In genomic region chr17:87369270-87369759, GRCm38 (mm10) we compare ENCODE assay signal across 12 mouse cellular contexts. TPM values are rescaled to one million over a fixed set of nuclear protein-coding genes. Genes with fewer than 3 reads are reported as not detected.
DNase-seq lines count a peak whose midpoint lies in the region; ATAC-seq and TF ChIP-seq lines count a peak whose summit lies in the region.
"Had no signal": no experiment of that assay in that cellular context is flagged by ENCODE, and none has a peak within 500 bp of the region (broad histone marks: within the 10 kb centered on the region; RNA-seq: fewer than 3 reads in every experiment).

No protein-coding gene starts in this region.

- H3K4me1 ChIP-seq in hindbrain, embryonic 16.5 days (ENCODE audit: control insufficient read depth, insufficient read depth, low read depth, low read length), result peaks cover 26% of the 10 kb centered on the region
- 0 out of 2 replicates have a peak, but pooled peaks cover 2% of the 10 kb centered on the region for H3K4me1 ChIP-seq in hindbrain, embryonic 11.5 days (replicated peaks; ENCODE audit: control insufficient read depth, insufficient read depth, low read length)
- peaks cover 31% of the 10 kb centered on the region for H3K4me1 ChIP-seq in embryonic facial prominence, embryonic 14.5 days (ENCODE audit: control insufficient read depth, insufficient read depth, low read length)
- H3K4me1 ChIP-seq in midbrain, postnatal 0 days (ENCODE audit: insufficient read depth, low read length), result peaks cover 21% of the 10 kb centered on the region
- peaks cover 3% of the 10 kb centered on the region; the same call in 1 of the 2 replicates for H3K4me1 ChIP-seq in kidney, adult 2 months (ENCODE audit: control insufficient read depth, insufficient read depth, low read length)

- no peak overlapping the region for H3K4me3 ChIP-seq in hindbrain, embryonic 16.5 days (ENCODE audit: low read length)
- no peak overlapping the region for H3K4me3 ChIP-seq in hindbrain, embryonic 11.5 days (ENCODE audit: low read depth, low read length)
- no peak overlapping the region for H3K4me3 ChIP-seq in embryonic facial prominence, embryonic 14.5 days (ENCODE audit: low read depth, low read length)
- no peak overlapping the region for H3K4me3 ChIP-seq in midbrain, postnatal 0 days (ENCODE audit: low read depth, low read length)
- no peak overlapping the region for H3K4me3 ChIP-seq in kidney, adult 2 months (ENCODE audit: insufficient read depth, low read depth, low read length)

- TF ChIP-seq CTCF in midbrain, postnatal 0 days (IDR thresholded peaks at IDR 0.05), result no peak
- no peak for TF ChIP-seq CTCF in kidney, adult 2 months (conservative IDR thresholded peaks at IDR 0.05; ENCODE audit: insufficient read depth, insufficient read length, low read depth, low read length)

- no peaks in the 10 kb centered on the region for H3K9me3 ChIP-seq in hindbrain, embryonic 16.5 days (ENCODE audit: control insufficient read depth, low read length)
- no peaks in the 10 kb centered on the region for H3K9me3 ChIP-seq in hindbrain, embryonic 11.5 days (ENCODE audit: control insufficient read depth, low read length)
- H3K9me3 ChIP-seq in embryonic facial prominence, embryonic 14.5 days (ENCODE audit: control insufficient read depth, low read length), result no peaks in the 10 kb centered on the region
- H3K9me3 ChIP-seq in midbrain, postnatal 0 days (ENCODE audit: low read length), result no peaks in the 10 kb centered on the region

- 0 out of 2 replicates have a peak overlapping the region, but pooled peaks have one; percentile 5 for H3K9ac ChIP-seq in hindbrain, embryonic 16.5 days (ENCODE audit: low read depth, low read length)
- no peak overlapping the region for H3K9ac ChIP-seq in hindbrain, embryonic 11.5 days (ENCODE audit: low read depth, low read length)
- H3K9ac ChIP-seq in embryonic facial prominence, embryonic 14.5 days (ENCODE audit: low read depth, low read length), result no peak overlapping the region
- H3K9ac ChIP-seq in midbrain, postnatal 0 days (replicated peaks; ENCODE audit: low read length, poor library complexity, severe bottlenecking), result no peak overlapping the region

- DNase-seq in hindbrain, embryonic 11.5 days (ENCODE audit: low spot score), result no peak
- peak; percentile 79 for DNase-seq in embryonic facial prominence, embryonic 14.5 days (ENCODE audit: low spot score)
- peak; percentile 43 to 67 for DNase-seq in layer of hippocampus, postnatal 10 days (ENCODE audit: low spot score in 2 of 2)
- no peak for DNase-seq in midbrain, postnatal 0 days (ENCODE audit: low spot score)
- no peak for DNase-seq in embryo, embryonic 11 days
- DNase-seq in thymus, postnatal 14 days, result no peak
- DNase-seq in kidney, adult 2 months, result no peak
- DNase-seq: heart, postnatal 4 days had no signal

- 62% methylated on average over 18 of the region's 18 CpGs for WGBS in hindbrain, embryonic 16.5 days
- WGBS in hindbrain, embryonic 11.5 days, result 78% methylated on average over 18 of the region's 18 CpGs
- 69% methylated on average over 17 of the region's 18 CpGs for WGBS in embryonic facial prominence, embryonic 14.5 days
- WGBS in midbrain, postnatal 0 days, result 56% methylated on average over 18 of the region's 18 CpGs
- WGBS in kidney, adult 2 months, result 83% methylated on average over 18 of the region's 18 CpGs

- H3K36me3 ChIP-seq in hindbrain, embryonic 16.5 days (ENCODE audit: control insufficient read depth, insufficient read depth, low read length), result no peaks in the 10 kb centered on the region
- no peaks in the 10 kb centered on the region for H3K36me3 ChIP-seq in hindbrain, embryonic 11.5 days (ENCODE audit: control insufficient read depth, insufficient read depth, low read length)
- H3K36me3 ChIP-seq in embryonic facial prominence, embryonic 14.5 days (ENCODE audit: control insufficient read depth, insufficient read depth, low read length), result no peaks in the 10 kb centered on the region
- H3K36me3 ChIP-seq in midbrain, postnatal 0 days (ENCODE audit: insufficient read depth, low read length), result no peaks in the 10 kb centered on the region
- H3K36me3 ChIP-seq in kidney, adult 2 months (ENCODE audit: control insufficient read depth, insufficient read depth, low read length), result no peaks in the 10 kb centered on the region

- H3K27me3 ChIP-seq in hindbrain, embryonic 16.5 days (replicated peaks; ENCODE audit: control insufficient read depth, insufficient read depth, low read length), result no peaks in the 10 kb centered on the region
- no peaks in the 10 kb centered on the region for H3K27me3 ChIP-seq in hindbrain, embryonic 11.5 days (ENCODE audit: control insufficient read depth, insufficient read depth, low read length)
- H3K27me3 ChIP-seq in embryonic facial prominence, embryonic 14.5 days (replicated peaks; ENCODE audit: control insufficient read depth, insufficient read depth, low read length), result no peaks in the 10 kb centered on the region
- no peaks in the 10 kb centered on the region for H3K27me3 ChIP-seq in midbrain, postnatal 0 days (ENCODE audit: insufficient read depth, low read length)
- H3K27me3 ChIP-seq in kidney, adult 2 months (replicated peaks; ENCODE audit: control insufficient read depth, insufficient read depth, low read length), result no peaks in the 10 kb centered on the region

- H3K27ac ChIP-seq in hindbrain, embryonic 16.5 days (ENCODE audit: low read depth, low read length), result no peak overlapping the region
- no peak overlapping the region for H3K27ac ChIP-seq in hindbrain, embryonic 11.5 days (ENCODE audit: low read depth, low read length)
- H3K27ac ChIP-seq in embryonic facial prominence, embryonic 14.5 days (replicated peaks; ENCODE audit: low read depth, low read length), result no peak overlapping the region
- no peak overlapping the region for H3K27ac ChIP-seq in midbrain, postnatal 0 days (ENCODE audit: low read depth, low read length)
- H3K27ac ChIP-seq in kidney, adult 2 months (ENCODE audit: insufficient read depth, low read depth, low read length), result no peak overlapping the region
- H3K27ac ChIP-seq: macrophage had no signal

- ATAC-seq in hindbrain, embryonic 16.5 days, result no peak
- ATAC-seq in hindbrain, embryonic 11.5 days (ENCODE audit: low FRiP score), result no peak
- ATAC-seq in embryonic facial prominence, embryonic 14.5 days (ENCODE audit: low read depth), result peak; percentile 41; the same call in 1 of the 2 replicates
- ATAC-seq in midbrain, postnatal 0 days (ENCODE audit: low FRiP score), result 0 out of 2 replicates have a peak, but pooled peaks have one; percentile 12

- no peak for TF ChIP-seq POLR2A in kidney, adult 2 months (IDR thresholded peaks at IDR 0.05; ENCODE audit: low read depth, low read length)

- no peak overlapping the region for H3K4me2 ChIP-seq in hindbrain, embryonic 16.5 days (ENCODE audit: low read length)
- no peak overlapping the region for H3K4me2 ChIP-seq in hindbrain, embryonic 11.5 days (replicated peaks; ENCODE audit: low read depth, low read length)
- no peak overlapping the region for H3K4me2 ChIP-seq in embryonic facial prominence, embryonic 14.5 days (ENCODE audit: low read depth, low read length)
- H3K4me2 ChIP-seq in midbrain, postnatal 0 days (ENCODE audit: low read depth, low read length, poor library complexity, severe bottlenecking), result no peak overlapping the region

RNA-seq across cellular contexts. Expression of gene Stpg4, which starts 58.2 kb away (rescaled TPM):
- polyA plus RNA-seq in hindbrain, embryonic 16.5 days (2015; fragmentation: Nextera tagmentation; extraction: Ambion mirVana), result 0.19 TPM in 1 of 2 replicates, not detected in the other
- not detected in 2 replicates for polyA plus RNA-seq in hindbrain, embryonic 11.5 days (2014; fragmentation: Nextera tagmentation; extraction: Ambion mirVana)
- polyA plus RNA-seq in embryonic facial prominence, embryonic 14.5 days (2014; fragmentation: Nextera tagmentation; extraction: Ambion mirVana), result not detected in 2 replicates
- not detected for total RNA-seq in layer of hippocampus, postnatal 10 days (2021)
- not detected in 2 replicates for total RNA-seq in midbrain, postnatal 0 days (2014; rRNA removed)
- 0.27 and 0.28 TPM in 2 replicates for polyA plus RNA-seq in midbrain, postnatal 0 days (2015; fragmentation: Nextera tagmentation; extraction: Ambion mirVana)
- not detected in 2 replicates for polyA plus RNA-seq in kidney, adult 2 months (2012; rRNA removed)
- total RNA-seq: heart, postnatal 4 days; neutrophil, adult 5-6 weeks had no signal
- polyA plus RNA-seq: macrophage; stomach, embryonic 16.5 days had no signal

Comparison
In these comparisons a context has a peak if more than half of its experiments do, and no peak if none do; other contexts are left out.
1. ATAC-seq: peak in embryonic facial prominence, embryonic 14.5 days (single experiment) and midbrain, postnatal 0 days (single experiment); none in hindbrain, embryonic 16.5 days (single experiment) and hindbrain, embryonic 11.5 days (single experiment).
2. DNase-seq: peak in embryonic facial prominence, embryonic 14.5 days (single experiment) and layer of hippocampus, postnatal 10 days (2 of 2); none in hindbrain, embryonic 11.5 days (single experiment), midbrain, postnatal 0 days (single experiment), embryo, embryonic 11 days (single experiment), thymus, postnatal 14 days (single experiment) and kidney, adult 2 months (single experiment).